Mouse (Mus musculus): ENCODE measurements around the gene Acadsb.
"Not testable (repeated sequence)": the region's sequence is repeated elsewhere in the genome, so short reads cannot be mapped to it uniquely, and the experiment has no call there.

Acadsb gene

GRCm38 (mm10) chr7:131410416-131411058 is at the start of gene Acadsb, which contains the start of gene Ikzf5:
TSS of gene Acadsb (plus strand) at chr7:131410601.
TSS of gene Ikzf5 (minus strand) at chr7:131410521.
- DNase-seq = peak; percentile 99

GRCm38 (mm10) chr7:131362269-131362614 is 48.2 kb upstream of the Acadsb start:
- no peak for DNase-seq

DNA sequence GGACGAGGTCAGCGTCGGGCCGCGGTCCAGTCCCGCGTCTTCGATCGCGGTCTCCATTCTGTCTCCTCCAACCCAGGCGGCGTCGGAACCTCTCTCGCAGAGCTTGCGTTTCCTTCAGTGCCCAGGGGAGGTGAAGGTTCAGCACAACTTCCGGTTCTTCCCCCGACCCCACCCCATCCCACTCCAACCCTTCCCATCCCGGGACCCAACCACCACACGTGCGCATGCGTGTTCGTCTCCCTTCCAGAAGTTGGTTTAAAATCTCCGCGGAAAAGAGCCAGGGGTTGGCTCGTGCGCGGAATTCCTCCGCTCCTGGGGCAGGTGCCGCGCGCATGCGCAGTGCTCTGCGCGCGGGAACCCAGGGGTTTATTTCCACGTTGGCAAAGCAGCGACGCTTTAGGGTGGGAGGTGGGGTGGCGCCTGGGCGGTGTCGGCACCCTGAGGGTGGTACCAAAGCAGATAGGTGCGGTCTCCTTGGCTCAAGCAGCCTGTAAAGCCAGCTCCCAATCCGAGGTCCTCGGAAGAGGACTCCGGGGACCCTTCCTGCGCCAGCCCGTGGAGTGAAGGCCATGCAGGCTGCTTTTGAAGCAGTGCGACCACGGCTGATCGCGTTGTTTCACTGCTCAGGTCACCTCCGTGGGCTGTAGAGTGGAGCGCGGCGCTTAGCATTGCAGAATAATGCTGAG is 47.6 kb upstream of the Acadsb start, which contains the start of gene 2310057M21Rik:
Gene 2310057M21Rik (minus strand): TSS at position 145 of the 686 bp plus-strand sequence.
- peak; percentile 93 for DNase-seq

GRCm38 (mm10) chr7:131364131-131364530 is 46.3 kb upstream of the Acadsb start:
- no peak for DNase-seq

GRCm38 (mm10) chr7:131370648-131371469 is 39.5 kb upstream of the Acadsb start, which contains the start of gene Pstk:
TSS of gene Pstk (plus strand) at chr7:131371141.
- DNase-seq = peak; percentile 92

- no peak for DNase-seq
Observed at GRCm38 (mm10) chr7:131371470-131371860, 38.9 kb upstream of the Acadsb start.

DNA sequence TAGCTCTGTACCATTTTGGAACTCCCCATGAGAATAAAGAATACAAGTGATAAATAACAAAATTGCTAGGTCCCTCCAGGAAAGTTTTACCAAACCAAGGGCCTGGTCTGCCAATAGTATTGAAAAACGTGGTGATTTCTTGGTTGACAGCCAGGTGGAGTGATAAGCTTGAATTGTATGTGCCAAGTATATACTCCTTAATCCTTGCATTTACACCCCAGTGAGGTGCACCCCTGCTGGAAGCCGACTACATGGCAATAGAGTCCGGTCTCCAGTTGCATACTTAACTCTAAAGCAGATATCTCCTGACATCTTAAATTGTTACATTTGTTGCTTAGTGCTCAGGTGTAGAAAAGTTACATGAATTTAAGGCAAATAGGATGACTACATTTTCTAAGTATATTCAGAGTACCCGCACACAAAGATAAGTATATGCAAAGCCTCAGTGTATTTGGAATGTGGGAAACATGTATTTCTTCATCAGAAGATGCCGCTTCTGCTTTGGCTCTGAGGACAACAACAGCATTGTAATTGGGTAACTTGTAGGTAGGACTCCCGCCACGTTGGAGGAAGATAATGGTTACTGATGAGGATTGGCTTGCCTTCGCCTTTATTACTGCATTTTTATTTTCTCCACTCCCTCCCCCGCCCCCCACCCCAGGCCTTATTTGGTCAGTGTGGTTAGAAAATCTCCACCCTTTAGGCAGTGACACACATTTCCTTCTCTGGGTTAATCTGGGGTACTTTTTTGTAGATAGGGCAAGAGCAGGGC is 38.3 kb upstream of the Acadsb start:
- no peak for DNase-seq

GRCm38 (mm10) chr7:131391761-131392160 is 18.6 kb upstream of the Acadsb start:
- DNase-seq = not testable (repeated sequence)

DNA sequence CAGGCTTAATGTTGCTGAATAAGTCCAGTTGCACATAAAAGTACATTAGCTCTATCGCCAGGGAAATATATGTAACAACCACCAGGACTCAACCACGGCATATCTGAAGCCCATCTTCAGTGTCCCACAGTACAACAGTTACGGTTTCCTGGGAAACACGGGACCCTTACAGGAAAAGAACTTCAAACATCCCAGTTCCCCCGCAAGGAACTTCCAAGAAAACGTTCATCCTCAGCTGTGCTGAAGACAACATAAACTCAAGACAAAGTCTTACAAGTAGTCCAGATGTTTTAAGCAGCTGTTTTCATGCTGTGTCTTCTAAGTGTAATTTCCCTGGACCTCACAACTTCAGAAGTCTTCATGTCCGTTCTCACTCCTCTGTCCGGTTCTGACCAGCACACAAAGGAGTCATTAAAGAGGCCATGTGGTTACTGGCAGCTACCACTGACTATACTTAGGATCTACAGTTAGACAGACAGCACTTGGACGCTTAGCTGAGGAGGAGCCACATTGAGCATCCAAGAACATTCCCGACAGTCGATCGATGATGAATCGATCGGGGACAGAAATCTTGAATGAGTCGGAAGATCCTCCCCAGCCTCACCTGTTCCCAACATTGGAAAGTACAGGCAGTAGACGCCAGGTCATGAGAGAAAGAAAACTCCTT is 947 bp upstream of the Acadsb start:
- DNase-seq = no peak

DNA sequence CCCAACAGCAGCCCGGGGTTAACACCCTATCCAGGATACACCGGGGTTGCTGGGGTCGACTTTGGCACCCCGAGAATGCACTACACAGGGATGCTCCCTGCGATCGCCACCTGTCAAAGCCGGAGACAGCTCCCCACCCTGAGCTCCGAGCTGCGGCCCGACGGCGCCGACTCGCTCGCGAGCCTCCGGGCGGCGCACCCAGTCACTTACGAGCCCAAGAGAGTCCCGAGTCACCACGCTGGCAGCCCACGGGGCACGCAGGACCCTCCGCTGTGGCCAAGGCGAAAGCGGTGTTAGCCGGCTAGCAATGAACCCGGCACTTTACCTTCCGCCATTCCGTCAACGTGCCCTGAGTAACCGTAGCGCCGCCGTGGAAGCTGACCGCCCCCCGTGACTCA is 414 bp upstream of the Acadsb start:
- DNase-seq = peak; percentile 64

GRCm38 (mm10) chr7:131411221-131411940 is 980 bp downstream of the Acadsb start:
- DNase-seq = no peak

GRCm38 (mm10) chr7:131411941-131412270 is 1.5 kb downstream of the Acadsb start:
- DNase-seq = no peak

DNA sequence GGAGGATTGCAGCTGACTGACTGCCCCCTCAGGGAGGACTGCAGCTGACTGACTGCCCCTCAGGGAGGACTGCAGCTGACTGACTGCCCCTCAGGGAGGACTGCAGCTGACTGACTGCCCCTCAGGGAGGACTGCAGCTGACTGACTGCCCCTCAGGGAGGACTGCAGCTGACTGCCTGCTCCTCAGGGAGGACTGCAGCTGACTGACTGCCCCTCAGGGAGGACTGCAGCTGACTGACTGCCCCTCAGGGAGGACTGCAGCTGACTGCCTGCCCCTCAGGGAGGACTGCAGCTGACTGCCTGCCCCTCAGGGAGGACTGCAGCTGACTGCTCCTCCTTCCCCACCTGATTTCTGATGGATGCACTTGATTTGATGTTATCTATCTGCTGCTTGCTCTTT is 6.3 kb downstream of the Acadsb start:
- not testable (repeated sequence) for DNase-seq

DNA sequence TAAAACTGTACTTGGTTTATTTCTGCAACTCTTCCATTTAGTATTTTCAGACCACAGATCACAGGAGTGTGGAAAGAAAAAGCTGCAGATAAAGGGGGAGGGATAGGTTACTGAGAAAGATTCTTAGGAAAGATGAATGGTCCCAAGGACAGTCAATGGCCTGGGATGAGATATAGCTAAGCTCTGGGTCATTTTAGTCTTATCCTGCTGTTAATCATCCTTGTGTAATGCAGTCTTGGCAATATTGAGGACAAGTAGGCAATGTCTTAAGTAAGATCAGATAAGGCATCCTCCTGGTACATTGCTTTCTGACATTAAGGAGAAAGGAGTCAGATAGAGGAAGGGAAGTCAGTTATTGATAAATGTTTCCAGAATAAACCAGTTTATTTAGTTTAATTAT is 7.2 kb downstream of the Acadsb start:
- no peak for DNase-seq

GRCm38 (mm10) chr7:131424912-131425311 is 14.5 kb downstream of the Acadsb start:
- DNase-seq = peak; percentile 69

DNA sequence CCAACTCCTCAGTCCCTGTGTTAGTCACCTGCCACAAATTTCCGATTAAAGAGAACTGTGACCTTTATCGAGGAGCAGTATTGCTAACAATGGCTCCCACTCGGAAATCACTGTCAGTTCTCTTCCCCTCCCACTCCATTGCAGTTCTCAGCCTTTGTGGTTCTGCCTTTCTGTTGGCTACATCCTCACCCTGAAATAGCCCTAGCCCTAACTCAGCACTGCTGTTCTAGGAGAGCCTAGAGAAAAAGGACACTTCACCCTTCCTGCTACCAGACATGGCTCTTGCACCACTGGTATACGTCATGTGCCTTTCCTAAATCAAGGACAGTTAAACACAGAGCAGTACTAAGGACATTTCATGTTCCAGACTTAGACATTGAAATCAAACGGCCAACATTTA is 16.9 kb downstream of the Acadsb start:
- DNase-seq = no peak

GRCm38 (mm10) chr7:131432244-131432643 is 21.8 kb downstream of the Acadsb start:
- DNase-seq = peak; percentile 8

DNA sequence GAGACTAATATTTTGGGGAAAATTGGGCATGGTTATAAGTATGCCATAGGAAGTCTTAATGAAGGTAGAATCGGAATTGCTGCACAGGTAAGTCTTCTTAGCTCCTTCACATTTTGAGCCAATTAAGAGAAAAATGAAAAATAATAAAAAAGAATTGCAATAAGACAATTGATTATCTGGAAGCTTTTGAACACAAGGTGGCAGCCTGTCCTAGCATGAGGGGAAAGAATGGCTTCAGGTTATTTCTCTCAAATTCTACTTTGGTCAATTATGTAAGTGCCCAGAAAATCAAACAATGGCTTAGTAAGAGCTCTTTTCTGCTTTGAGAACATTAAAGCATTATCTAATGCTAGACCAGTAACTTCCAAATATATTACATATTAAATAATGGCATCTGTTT is 23.9 kb downstream of the Acadsb start:
- DNase-seq = no peak

GRCm38 (mm10) chr7:131437051-131437450 is 26.6 kb downstream of the Acadsb start:
- DNase-seq = no peak

DNA sequence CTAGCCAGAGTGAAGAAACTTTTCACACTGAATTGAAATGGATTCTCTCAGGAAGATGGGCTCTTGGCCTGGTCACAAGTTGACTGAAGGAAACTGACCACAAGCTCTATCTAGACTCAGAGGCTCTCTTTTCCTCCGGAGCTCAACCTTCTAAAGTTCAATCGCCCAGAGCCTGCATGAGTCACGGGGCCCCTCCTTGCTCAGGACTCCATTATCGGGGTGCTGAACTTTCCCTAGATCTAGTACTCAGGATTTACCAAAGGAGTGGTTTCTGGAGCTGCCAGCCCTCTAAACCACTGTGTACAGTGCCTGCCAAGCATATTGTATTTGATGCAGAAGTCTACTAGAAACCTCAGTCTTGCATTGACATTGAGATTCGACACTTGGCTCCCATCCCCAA is 46.3 kb downstream of the Acadsb start:
- DNase-seq = no peak

DNA sequence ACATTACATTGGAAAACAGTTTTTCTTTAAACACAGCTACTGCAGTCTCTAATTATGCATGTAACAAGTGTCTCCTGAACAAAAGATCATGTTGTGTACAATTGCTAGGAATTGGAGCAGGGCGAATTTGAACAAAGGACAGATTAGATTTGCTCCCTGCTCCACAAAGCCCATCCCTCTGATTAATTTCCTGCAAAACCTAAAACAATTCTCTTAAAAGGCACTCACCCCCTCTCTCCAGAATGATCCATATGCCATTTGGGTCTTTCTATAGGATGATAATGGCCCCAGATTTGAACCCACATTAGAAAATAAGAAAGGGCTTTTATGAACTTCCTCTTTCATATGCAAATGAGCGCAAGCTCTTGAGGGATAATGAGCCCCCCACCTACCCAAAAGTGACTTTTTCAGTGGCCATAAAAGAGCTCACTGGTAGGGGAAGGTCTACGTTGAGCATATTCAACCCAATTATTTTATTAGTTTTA is 54.8 kb downstream of the Acadsb start:
- no peak for DNase-seq
